Mouse (Mus musculus) liver, adult 2 months (tissue): ENCODE data around the gene Rere.

Experiments
- CTCF ChIP-seq: fragments of 200-500 bp; IDR thresholded peaks from 2 replicates; pipeline ENCODE4 v1.5.1; 2011; ENCODE audit warnings: low read depth, low read length, control low read depth
- POLR2A ChIP-seq: fragments of 200-500 bp; IDR thresholded peaks from 2 replicates; pipeline ENCODE4 v1.6.1; 2011; ENCODE audit warnings: low read length, control low read depth; ENCODE audit not compliant: insufficient read depth; ENCODE audit errors: extremely low read depth

DNA sequence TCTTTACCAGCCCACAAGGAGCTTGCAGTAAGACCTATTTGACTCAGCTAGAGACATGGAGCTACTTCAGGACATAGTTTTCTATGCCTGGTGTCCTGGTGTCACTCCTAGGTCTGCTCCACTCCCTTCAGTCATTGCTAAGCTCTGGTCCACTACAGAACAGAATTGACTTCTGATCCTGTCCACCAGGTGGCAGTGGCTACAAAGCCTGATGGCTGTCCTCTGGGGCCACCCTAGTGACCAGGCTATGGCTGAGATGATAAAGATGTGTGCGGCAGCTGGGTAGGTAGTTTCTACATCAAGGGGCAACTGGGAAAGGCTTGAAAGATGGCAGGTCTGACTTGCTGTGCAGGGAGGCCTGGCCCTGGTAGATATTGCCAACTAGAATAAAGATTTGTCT, 344.0 kb downstream of the Rere start:
- peak; percentile 86 for TF ChIP-seq CTCF
- no peak for TF ChIP-seq POLR2A
